8 mouse cellular contexts compared by ENCODE assay signal in genomic region chr7:44398570-44398969, GRCm38 (mm10). TPM values are rescaled to one million over a fixed set of nuclear protein-coding genes. Genes with fewer than 3 reads are reported as not detected.
DNase-seq lines count a peak whose midpoint lies in the region; ATAC-seq and TF ChIP-seq lines count a peak whose summit lies in the region.

No protein-coding gene starts in this region.

- no peak overlapping the region for H3K9ac ChIP-seq in ES-Bruce4 (ENCODE audit: low read depth, poor library complexity, severe bottlenecking)
- no peak overlapping the region for H3K9ac ChIP-seq in forebrain, embryonic 16.5 days (replicated peaks; ENCODE audit: low read depth, low read length)
- H3K9ac ChIP-seq in intestine, postnatal 0 days (ENCODE audit: low read depth, low read length), result no peak overlapping the region
- H3K9ac ChIP-seq in neural tube, embryonic 15.5 days (replicated peaks), result no peak overlapping the region

- H3K4me3 ChIP-seq in ES-Bruce4 (ENCODE audit: low read depth, low read length), result no peak overlapping the region
- no peak overlapping the region for H3K4me3 ChIP-seq in forebrain, embryonic 16.5 days (replicated peaks; ENCODE audit: low read length)
- no peak overlapping the region for H3K4me3 ChIP-seq in intestine, postnatal 0 days (ENCODE audit: low read depth, low read length)
- H3K4me3 ChIP-seq in neural tube, embryonic 15.5 days (replicated peaks), result no peak overlapping the region

- peak; percentile 76 for DNase-seq in 416B (ENCODE audit: low read depth)
- DNase-seq in cerebellum, adult 11-12 months, result peak; percentile 77
- peak; percentile 47 to 55 for DNase-seq in lung, adult 18-20 months
- no peak for DNase-seq in ovary, postnatal 10 days (ENCODE audit: low spot score)

- no peaks in the 10 kb centered on the region for H3K9me3 ChIP-seq in ES-Bruce4 (replicated peaks; ENCODE audit: control insufficient read depth, insufficient read depth, low read length, poor library complexity, severe bottlenecking)
- H3K9me3 ChIP-seq in forebrain, embryonic 16.5 days (ENCODE audit: control insufficient read depth, low read length), result no peaks in the 10 kb centered on the region
- H3K9me3 ChIP-seq in intestine, postnatal 0 days (ENCODE audit: control insufficient read depth), result no peaks in the 10 kb centered on the region
- H3K9me3 ChIP-seq in neural tube, embryonic 15.5 days (replicated peaks), result no peaks in the 10 kb centered on the region

- TF ChIP-seq EP300 in ES-Bruce4 (IDR thresholded peaks at IDR 0.05; ENCODE audit: insufficient read depth, low read depth, low read length), result 0 out of 2 replicates have a peak, but pooled peaks have one; percentile 47

- H3K4me2 ChIP-seq in forebrain, embryonic 16.5 days (ENCODE audit: low read length), result no peak overlapping the region
- no peak overlapping the region for H3K4me2 ChIP-seq in intestine, postnatal 0 days (replicated peaks; ENCODE audit: low read depth)
- no peak overlapping the region for H3K4me2 ChIP-seq in neural tube, embryonic 15.5 days

- H3K36me3 ChIP-seq in ES-Bruce4 (ENCODE audit: control insufficient read depth, insufficient read depth, low read length, poor library complexity, severe bottlenecking), result no peaks in the 10 kb centered on the region
- no peaks in the 10 kb centered on the region; the same call in 1 of the 2 replicates for H3K36me3 ChIP-seq in forebrain, embryonic 16.5 days (ENCODE audit: control insufficient read depth, insufficient read depth)
- H3K36me3 ChIP-seq in intestine, postnatal 0 days (ENCODE audit: control insufficient read depth, insufficient read depth), result no peaks in the 10 kb centered on the region
- H3K36me3 ChIP-seq in neural tube, embryonic 15.5 days, result peaks cover 5% of the 10 kb centered on the region; the same call in 1 of the 2 replicates

- no peak for TF ChIP-seq POLR2A in ES-Bruce4 (IDR thresholded peaks at IDR 0.05; ENCODE audit: insufficient read depth, low read length)

- peak; percentile 91 for TF ChIP-seq CTCF in ES-Bruce4 (IDR thresholded peaks at IDR 0.05; ENCODE audit: low read depth, low read length)
- TF ChIP-seq CTCF in intestine, postnatal 0 days (IDR thresholded peaks at IDR 0.05; ENCODE audit: low read depth), result peak; percentile 83

- WGBS in forebrain, embryonic 16.5 days, result 7% methylated on average over 3 of the region's 3 CpGs
- 13% methylated on average over 3 of the region's 3 CpGs for WGBS in intestine, postnatal 0 days
- WGBS in neural tube, embryonic 15.5 days, result 20% methylated on average over 3 of the region's 3 CpGs

- no peaks in the 10 kb centered on the region for H3K27me3 ChIP-seq in ES-Bruce4 (ENCODE audit: control insufficient read depth, insufficient read depth, low read length, poor library complexity, severe bottlenecking)
- no peaks in the 10 kb centered on the region for H3K27me3 ChIP-seq in forebrain, embryonic 16.5 days (replicated peaks; ENCODE audit: control insufficient read depth, insufficient read depth, low read length)
- H3K27me3 ChIP-seq in intestine, postnatal 0 days (replicated peaks; ENCODE audit: control insufficient read depth, insufficient read depth, low read length), result no peaks in the 10 kb centered on the region
- H3K27me3 ChIP-seq in neural tube, embryonic 15.5 days (replicated peaks), result no peaks in the 10 kb centered on the region; the same call in 1 of the 2 replicates

- H3K4me1 ChIP-seq in ES-Bruce4 (ENCODE audit: control insufficient read depth, insufficient read depth, low read length), result peaks cover 2% of the 10 kb centered on the region
- H3K4me1 ChIP-seq in forebrain, embryonic 16.5 days (replicated peaks; ENCODE audit: control insufficient read depth, insufficient read depth, low read length), result no peaks in the 10 kb centered on the region
- H3K4me1 ChIP-seq in intestine, postnatal 0 days (replicated peaks; ENCODE audit: control insufficient read depth, insufficient read depth, low read length), result no peaks in the 10 kb centered on the region
- no peaks in the 10 kb centered on the region for H3K4me1 ChIP-seq in neural tube, embryonic 15.5 days

- no peak overlapping the region for H3K27ac ChIP-seq in ES-Bruce4 (ENCODE audit: insufficient read depth, low read length)
- H3K27ac ChIP-seq in forebrain, embryonic 16.5 days (ENCODE audit: low read length), result no peak overlapping the region
- H3K27ac ChIP-seq in intestine, postnatal 0 days (ENCODE audit: low read depth, low read length), result no peak overlapping the region
- H3K27ac ChIP-seq in neural tube, embryonic 15.5 days (replicated peaks), result no peak overlapping the region

- peak; percentile 62 for ATAC-seq in forebrain, embryonic 16.5 days
- ATAC-seq in intestine, postnatal 0 days, result peak; percentile 55
- ATAC-seq in neural tube, embryonic 15.5 days (ENCODE audit: low FRiP score), result peak; percentile 66

RNA-seq across cellular contexts. Expression of gene 1700008O03Rik, which starts 12.9 kb away (rescaled TPM):
- polyA plus RNA-seq in ES-Bruce4 (2011; ENCODE audit: insufficient read depth, insufficient read length, low read depth, missing spikeins), result 7.7 and 8.3 TPM in 2 replicates
- polyA plus RNA-seq in forebrain, embryonic 16.5 days (2015; fragmentation: Nextera tagmentation; extraction: Ambion mirVana), result 0.86 and 2.3 TPM in 2 replicates
- polyA plus RNA-seq in intestine, postnatal 0 days (2015; fragmentation: Nextera tagmentation; extraction: Ambion mirVana), result 0.51 and 0.60 TPM in 2 replicates
- polyA plus RNA-seq in neural tube, embryonic 15.5 days (2015; fragmentation: Nextera tagmentation; extraction: Ambion mirVana), result 2.5 and 3.4 TPM in 2 replicates

RNA-seq across cellular contexts. Expression of gene Syt3, which starts 14.7 kb away (rescaled TPM):
- 1.8 and 1.9 TPM in 2 replicates for polyA plus RNA-seq in ES-Bruce4 (2011; ENCODE audit: insufficient read depth, insufficient read length, low read depth, missing spikeins)
- 27.2 and 37.2 TPM in 2 replicates for polyA plus RNA-seq in forebrain, embryonic 16.5 days (2015; fragmentation: Nextera tagmentation; extraction: Ambion mirVana)
- 0.55 and 0.58 TPM in 2 replicates for polyA plus RNA-seq in intestine, postnatal 0 days (2015; fragmentation: Nextera tagmentation; extraction: Ambion mirVana)
- 67.0 and 75.4 TPM in 2 replicates for polyA plus RNA-seq in neural tube, embryonic 15.5 days (2015; fragmentation: Nextera tagmentation; extraction: Ambion mirVana)

RNA-seq across cellular contexts. Expression of gene Lrrc4b, which starts 30.2 kb away (rescaled TPM):
- not detected in 2 replicates for polyA plus RNA-seq in ES-Bruce4 (2011; ENCODE audit: insufficient read depth, insufficient read length, low read depth, missing spikeins)
- polyA plus RNA-seq in forebrain, embryonic 16.5 days (2015; fragmentation: Nextera tagmentation; extraction: Ambion mirVana), result 10.6 and 12.6 TPM in 2 replicates
- 0.35 and 0.54 TPM in 2 replicates for polyA plus RNA-seq in intestine, postnatal 0 days (2015; fragmentation: Nextera tagmentation; extraction: Ambion mirVana)
- 11.0 and 14.9 TPM in 2 replicates for polyA plus RNA-seq in neural tube, embryonic 15.5 days (2015; fragmentation: Nextera tagmentation; extraction: Ambion mirVana)
